Mouse (Mus musculus) spleen, adult 12 weeks (tissue): ENCODE data around the gene Pus1.

Experiments used
- DNase-seq: peaks from one replicate; pipeline ENCODE4 v3.0.0; 2022; ENCODE audit warnings: low spot score

The Pus1 gene

DNA sequence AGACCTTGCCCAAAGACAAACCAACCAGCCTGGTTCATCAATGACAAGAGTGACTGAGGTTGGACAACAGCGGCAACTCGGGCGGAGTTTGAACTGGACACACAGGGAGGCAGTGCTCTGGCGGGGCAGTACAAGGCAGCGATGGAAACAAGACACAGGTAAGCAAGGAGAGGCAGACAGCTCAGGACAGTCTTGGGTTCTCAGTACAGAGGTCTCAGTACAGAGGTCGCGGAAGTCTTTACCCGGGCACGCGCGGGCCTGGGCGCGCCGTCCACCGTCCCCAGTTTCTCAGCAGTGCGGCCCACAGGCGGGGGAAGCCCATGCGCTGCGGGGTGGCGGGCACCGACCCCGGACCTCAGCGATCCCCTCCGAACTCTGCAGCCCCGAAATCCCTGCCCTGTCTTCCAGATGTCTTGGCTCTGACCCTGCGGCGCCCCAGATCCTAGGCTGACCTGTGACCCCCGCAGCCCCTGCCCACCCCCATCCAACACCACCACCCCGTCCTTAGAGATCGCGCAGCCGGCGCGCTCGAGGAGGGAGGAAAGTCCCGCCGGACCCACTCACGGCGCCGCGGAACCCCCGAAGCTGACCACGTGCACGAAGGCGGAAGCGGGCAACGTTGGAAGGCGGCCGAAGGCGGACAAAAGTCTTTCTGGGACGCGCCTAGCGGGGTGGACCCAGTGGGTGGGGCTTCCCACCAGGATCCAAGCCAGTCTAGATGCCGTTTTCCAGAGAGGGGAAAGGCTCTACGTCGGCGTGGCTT is at the start of gene Pus1:
Pus1 (minus strand) TSS at position 662 of the 763 bp plus-strand sequence.
- peak; percentile 77 for DNase-seq

GRCm38 (mm10) chr5:110827576-110827975 is 47.1 kb upstream of the Pus1 start:
- DNase-seq, result no peak

- DNase-seq, result no peak
Measured at GRCm38 (mm10) chr5:110826781-110827495, 46.5 kb upstream of the Pus1 start.

DNA sequence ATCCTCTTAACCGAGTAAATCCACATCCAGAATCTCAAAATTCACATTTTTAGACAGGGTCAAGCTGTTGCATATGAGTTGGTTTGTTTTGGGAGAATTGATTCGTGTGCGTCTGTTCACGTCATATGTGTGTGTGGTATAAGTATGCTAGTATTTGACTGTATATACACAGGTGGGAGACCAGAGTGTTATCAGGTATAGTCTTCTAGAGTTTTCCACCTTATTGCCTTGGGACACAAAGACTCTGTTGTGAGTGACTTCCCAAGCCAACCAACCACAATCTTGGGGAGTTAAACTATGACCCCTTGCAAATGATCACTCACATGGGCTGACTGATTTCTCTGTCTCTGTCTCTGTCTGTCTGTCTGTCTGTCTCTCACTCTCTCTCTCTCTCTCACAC is 44.0 kb upstream of the Pus1 start:
- DNase-seq, result no peak

GRCm38 (mm10) chr5:110809667-110810325 is 29.3 kb upstream of the Pus1 start, which contains the start of gene Ulk1:
TSS of gene Ulk1 (minus strand) at chr5:110810097.
- peak; percentile 98 for DNase-seq

- DNase-seq, result peak; percentile 30
Measured at GRCm38 (mm10) chr5:110808821-110809666, 28.6 kb upstream of the Pus1 start.

DNA sequence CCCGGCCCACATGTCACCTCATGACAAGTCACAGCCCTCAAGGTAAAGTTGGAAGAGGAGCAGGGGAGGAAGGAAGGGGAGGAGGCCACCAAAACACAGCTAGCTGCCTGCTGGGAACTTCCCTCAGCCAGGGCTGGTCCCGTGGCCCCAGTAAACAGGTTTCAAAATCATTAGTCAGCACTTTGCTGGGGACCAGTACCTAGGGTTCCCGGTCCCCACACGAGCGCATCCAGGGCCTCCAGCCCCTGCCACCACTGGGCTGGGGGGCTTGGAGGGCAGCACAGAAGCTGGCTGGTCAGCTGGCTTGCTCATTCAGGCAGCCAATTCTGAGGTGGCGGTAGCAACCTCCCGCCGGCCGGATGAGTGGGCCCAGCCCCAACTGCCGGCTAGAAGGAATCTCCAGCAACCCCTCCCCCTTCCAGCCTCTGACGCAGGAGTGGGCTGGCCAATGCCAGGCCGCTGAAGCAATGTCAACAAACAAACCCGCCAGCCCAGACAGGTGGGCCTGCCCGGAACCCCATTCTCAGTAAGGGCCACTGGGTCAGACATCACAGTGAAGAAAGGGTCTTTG is 27.7 kb upstream of the Pus1 start:
- DNase-seq, result peak; percentile 83

- no peak for DNase-seq
Measured at GRCm38 (mm10) chr5:110807453-110807852, 27.0 kb upstream of the Pus1 start.

DNA sequence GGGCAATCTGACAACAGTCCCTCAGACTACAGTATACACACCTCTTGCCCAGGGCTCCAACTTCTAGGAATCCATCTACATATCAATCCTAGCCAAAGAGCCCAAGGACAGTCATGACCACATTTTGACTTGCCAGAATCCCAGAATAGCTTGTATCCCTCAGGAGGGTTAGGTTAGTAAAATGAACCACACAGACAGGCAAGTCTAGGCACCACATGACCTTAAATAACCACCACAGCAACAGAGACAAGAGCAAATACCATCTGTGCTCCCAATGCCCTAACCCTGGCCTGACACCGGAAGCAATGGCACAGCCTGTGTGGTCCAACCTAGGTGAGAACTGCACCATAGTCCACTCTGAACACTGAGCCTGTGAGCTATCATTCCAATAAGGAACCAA is 26.2 kb upstream of the Pus1 start:
- no peak for DNase-seq

DNA sequence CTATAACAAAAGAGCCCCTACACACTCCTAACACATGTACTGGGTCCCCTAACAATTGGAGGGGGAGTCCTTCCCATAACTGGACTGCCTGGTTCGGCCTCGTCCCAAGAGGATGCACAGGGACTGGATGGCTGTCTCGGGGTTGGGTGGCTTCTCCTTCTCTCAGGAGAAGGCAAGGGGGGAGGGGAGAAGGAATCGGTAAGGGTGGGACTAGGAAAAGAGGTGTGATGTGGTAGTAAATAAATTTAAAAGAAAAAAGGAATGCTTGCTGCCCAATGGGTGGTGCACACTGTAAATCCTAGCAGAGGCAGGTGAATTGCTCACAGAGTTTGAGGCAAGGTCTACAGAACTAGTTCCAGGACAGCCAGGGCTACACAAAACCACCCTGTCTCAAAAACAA is 25.7 kb upstream of the Pus1 start:
- DNase-seq, result no peak

DNA sequence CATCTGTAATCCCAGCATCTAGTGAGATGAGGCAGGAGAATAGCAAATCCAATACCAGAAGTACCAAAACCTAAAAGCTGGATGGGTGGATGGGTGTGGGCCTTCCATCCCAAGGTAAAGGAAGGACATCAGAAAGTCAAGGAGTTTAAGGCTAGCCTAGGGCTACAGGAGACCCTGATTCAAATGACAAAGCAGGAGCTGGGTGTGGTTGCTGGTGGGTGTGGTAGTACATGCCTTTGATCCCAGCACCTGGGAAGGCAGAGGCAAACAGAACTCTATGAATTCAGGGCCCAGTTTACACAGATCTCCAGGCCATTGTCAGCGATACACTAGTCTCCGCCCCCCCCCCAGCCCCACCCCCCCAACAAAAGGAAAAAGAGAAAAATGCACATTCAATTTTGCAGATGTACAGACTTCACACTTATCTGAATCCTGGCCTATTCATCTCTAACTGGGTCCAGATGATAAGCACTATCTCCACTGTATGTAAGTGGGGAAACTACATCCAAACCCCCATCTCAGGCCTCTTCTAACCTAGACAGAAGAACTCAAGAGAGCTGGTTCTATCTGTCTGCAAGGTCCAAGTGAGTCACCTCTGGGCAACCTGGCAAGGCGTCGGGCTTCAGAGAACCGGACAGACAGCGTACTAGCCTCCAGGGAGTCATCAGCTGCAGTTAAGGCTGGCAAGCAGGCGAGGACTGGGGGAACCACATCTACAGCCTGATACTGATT is 23.7 kb upstream of the Pus1 start:
- no peak for DNase-seq

DNA sequence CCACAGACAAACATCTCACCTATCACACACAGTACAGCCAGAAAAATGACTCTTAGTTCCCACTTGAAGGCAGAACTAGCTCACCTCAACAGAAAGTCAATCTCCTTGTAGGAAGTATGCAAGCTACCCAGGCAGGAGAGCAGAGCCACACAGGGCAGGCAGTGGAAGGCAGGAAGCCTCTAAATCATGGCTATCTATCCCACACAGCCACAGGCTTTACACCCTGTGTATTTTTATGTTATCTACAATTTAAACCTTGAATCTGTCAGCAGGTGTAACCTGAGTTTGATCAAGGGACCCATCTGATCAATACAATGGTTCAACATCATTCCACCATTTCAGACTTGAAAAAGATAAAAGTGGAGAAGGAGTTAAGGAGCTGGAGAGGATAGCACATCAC is 22.4 kb upstream of the Pus1 start:
- no peak for DNase-seq

DNA sequence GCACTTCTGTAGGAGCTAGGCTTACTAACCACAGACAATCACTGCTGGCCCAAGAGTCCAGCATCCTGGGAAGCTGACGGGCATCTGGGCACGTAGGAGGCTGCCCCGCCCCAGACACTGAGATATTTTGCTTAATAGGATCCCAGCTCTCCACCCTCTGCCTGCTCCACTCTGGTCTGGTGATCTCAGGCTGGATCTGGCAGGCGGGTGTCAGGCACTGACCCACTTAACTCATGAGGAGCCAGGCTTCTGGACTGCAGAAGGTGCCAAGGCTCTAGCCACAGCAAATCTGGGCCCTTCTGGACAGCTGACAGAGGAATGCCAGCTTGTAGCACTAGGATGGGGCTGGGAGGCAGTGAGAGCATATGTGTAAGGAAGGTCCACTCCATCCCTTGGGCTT is 21.7 kb upstream of the Pus1 start:
- DNase-seq, result no peak

DNA sequence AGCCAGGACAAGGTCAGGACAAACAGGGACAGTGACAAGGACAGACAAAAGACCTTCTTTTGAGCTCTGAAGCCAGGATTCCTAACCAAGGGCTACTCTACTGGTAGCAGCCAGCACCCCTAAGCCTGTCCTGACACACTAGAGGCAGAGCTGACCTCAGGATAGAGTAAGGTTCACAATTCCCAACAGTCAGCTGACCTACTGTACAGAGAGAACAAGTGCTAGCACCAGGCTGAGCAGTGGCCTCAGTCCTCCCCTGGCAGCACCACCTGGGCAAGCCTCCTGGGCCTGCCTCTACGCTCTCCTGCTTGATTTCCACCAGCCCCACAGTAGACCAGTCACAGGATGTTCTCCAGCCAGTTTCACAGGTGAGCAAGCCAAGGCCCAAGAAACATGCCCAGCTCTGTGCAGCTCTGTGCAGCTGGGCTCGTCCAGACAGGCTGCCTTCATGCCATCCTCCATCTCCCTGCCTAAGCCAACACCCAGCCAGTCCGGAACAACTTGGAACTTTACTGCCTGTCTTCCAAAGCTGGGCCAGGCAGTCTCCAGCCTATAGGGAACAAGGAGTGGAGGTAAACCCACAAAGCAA is 20.7 kb upstream of the Pus1 start:
- no peak for DNase-seq

DNA sequence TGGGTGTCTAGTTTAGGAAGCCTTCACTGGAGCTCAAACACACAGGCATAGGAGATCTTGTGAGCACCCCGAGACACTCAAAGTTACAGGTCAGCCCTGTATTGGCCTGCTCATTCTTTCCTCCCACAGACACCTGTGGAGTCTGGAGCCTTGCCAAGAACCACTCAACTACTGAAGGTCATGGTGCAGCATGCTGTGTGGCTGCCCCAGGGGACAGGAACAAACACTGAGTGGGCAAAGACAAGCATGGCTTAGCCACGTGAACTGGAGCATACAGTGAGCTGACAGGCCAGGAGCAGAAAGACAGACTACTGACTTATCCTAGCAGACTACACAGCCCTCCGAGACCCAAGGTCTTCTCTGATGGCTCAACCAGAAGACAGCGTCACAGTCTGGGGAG is 17.2 kb upstream of the Pus1 start:
- no peak for DNase-seq

GRCm38 (mm10) chr5:110794363-110794762 is 13.9 kb upstream of the Pus1 start:
- no peak for DNase-seq

- peak; percentile 29 for DNase-seq
Measured at GRCm38 (mm10) chr5:110788684-110789083, 8.2 kb upstream of the Pus1 start.

- DNase-seq, result no peak
Measured at GRCm38 (mm10) chr5:110786081-110786835, 5.8 kb upstream of the Pus1 start.

DNA sequence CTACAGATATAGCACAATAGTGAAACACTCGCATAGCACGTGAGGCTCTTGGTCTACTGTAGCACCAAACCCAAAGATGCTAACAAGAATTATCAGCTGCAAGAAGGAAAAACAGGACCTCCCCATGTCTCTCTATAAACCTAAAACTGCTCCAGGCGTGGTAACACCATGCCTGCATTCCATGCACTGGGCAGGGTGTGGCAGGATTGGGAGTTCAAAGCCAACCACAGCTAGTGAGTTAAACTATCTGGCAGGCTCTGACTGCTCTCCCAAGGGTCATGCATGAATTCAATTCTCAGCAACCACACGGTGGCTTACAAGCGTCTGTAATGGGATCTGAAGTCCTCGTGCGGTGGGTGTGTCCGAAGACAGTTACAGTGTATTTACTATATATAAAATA is 2.7 kb upstream of the Pus1 start:
- DNase-seq, result no peak
